21 mouse cellular contexts compared by ENCODE assay signal in genomic region chr6:148363162-148363561, GRCm38 (mm10).
A peak's percentile ranks its signal among the peaks of the same experiment; 100 is the strongest.
DNase-seq lines count a peak whose midpoint lies in the region; ATAC-seq and TF ChIP-seq lines count a peak whose summit lies in the region.
"Had no signal": no experiment of that assay in that cellular context is flagged by ENCODE, and none has a peak within 500 bp of the region (broad histone marks: within the 10 kb centered on the region; RNA-seq: fewer than 3 reads in every experiment).

No protein-coding gene starts in this region.

- no peak for ATAC-seq in heart, embryonic 12.5 days (ENCODE audit: insufficient number of reproducible peaks, low FRiP score)
- ATAC-seq in lung, embryonic 14.5 days (ENCODE audit: insufficient read depth): peak; percentile 59; the same call in 1 of the 2 replicates
- ATAC-seq: forebrain, postnatal 0 days; liver, embryonic 12.5 days had no signal

- H3K27me3 ChIP-seq in heart, embryonic 12.5 days (replicated peaks): no peaks in the 10 kb centered on the region
- H3K27me3 ChIP-seq in kidney, adult 2 months (replicated peaks; ENCODE audit: control insufficient read depth, insufficient read depth, low read length): no peaks in the 10 kb centered on the region
- H3K27me3 ChIP-seq in lung, embryonic 14.5 days (ENCODE audit: insufficient read depth, low read length): no peaks in the 10 kb centered on the region
- H3K27me3 ChIP-seq: embryonic facial prominence, embryonic 12.5 days; heart, embryonic 13.5 days; limb, embryonic 12.5 days; liver, embryonic 12.5 days had no signal

- H3K9ac ChIP-seq in heart, embryonic 12.5 days: no peak overlapping the region
- H3K9ac ChIP-seq in lung, embryonic 14.5 days: no peak overlapping the region
- H3K9ac ChIP-seq: embryonic facial prominence, embryonic 12.5 days; forebrain, postnatal 0 days; heart, embryonic 13.5 days; limb, embryonic 12.5 days; liver, embryonic 12.5 days had no signal

- H3K4me2 ChIP-seq in heart, embryonic 12.5 days: no peak overlapping the region
- H3K4me2 ChIP-seq in lung, embryonic 14.5 days: no peak overlapping the region
- H3K4me2 ChIP-seq: embryonic facial prominence, embryonic 12.5 days; heart, embryonic 13.5 days; limb, embryonic 12.5 days; liver, embryonic 12.5 days had no signal

- 74% methylated on average over 1 of the region's 1 CpGs for WGBS in heart, embryonic 12.5 days
- WGBS in kidney, adult 2 months: 82% methylated on average over 1 of the region's 1 CpGs
- WGBS in lung, embryonic 14.5 days: 54% methylated on average over 1 of the region's 1 CpGs
- 71% methylated on average over 1 of the region's 1 CpGs for WGBS in olfactory bulb, adult 2 months

- peaks cover 11% of the 10 kb centered on the region; the same call in 1 of the 2 replicates for H3K4me1 ChIP-seq in heart, embryonic 12.5 days (replicated peaks)
- H3K4me1 ChIP-seq in kidney, adult 2 months (ENCODE audit: control insufficient read depth, insufficient read depth, low read length): peaks cover 2% of the 10 kb centered on the region; the same call in 1 of the 2 replicates
- H3K4me1 ChIP-seq in lung, embryonic 14.5 days (ENCODE audit: insufficient read depth): no peaks in the 10 kb centered on the region
- peaks cover 7% of the 10 kb centered on the region for H3K4me1 ChIP-seq in olfactory bulb, adult 2 months (ENCODE audit: control insufficient read depth, insufficient read depth, low read length)
- H3K4me1 ChIP-seq: liver, embryonic 12.5 days had no signal

- no peak overlapping the region for H3K27ac ChIP-seq in heart, embryonic 12.5 days (ENCODE audit: poor library complexity, severe bottlenecking)
- peak overlapping the region; percentile 28 for H3K27ac ChIP-seq in kidney, adult 2 months (ENCODE audit: insufficient read depth, low read depth, low read length)
- H3K27ac ChIP-seq in lung, embryonic 14.5 days (ENCODE audit: low read depth): peak overlapping the region; percentile 36; the same call in 1 of the 2 replicates
- peak overlapping the region; percentile 19 for H3K27ac ChIP-seq in olfactory bulb, adult 2 months (ENCODE audit: insufficient read depth, low read depth, low read length)
- H3K27ac ChIP-seq: embryonic facial prominence, embryonic 12.5 days; heart, embryonic 13.5 days; limb, embryonic 12.5 days; liver, embryonic 12.5 days had no signal

- peak; percentile 18 for DNase-seq in heart, adult 11 months
- DNase-seq in kidney, adult 2 months: peak; percentile 59
- DNase-seq in kidney, adult 18-20 months: no peak
- peak; percentile 37 for DNase-seq in lung, embryonic 14.5 days
- no peak for DNase-seq in lung, postnatal 25 days (ENCODE audit: low spot score)
- DNase-seq: adrenal gland, postnatal 10 days; cerebellum, adult 2 months; cerebellum, postnatal 25 days; forebrain, postnatal 0 days; gastrocnemius, postnatal 14 days; heart, adult 18-20 months; lung, adult 18-20 months; lung, postnatal 4 days; thymus, adult 18-20 months; thymus, postnatal 36 days had no signal

- H3K9me3 ChIP-seq in heart, embryonic 12.5 days (replicated peaks): no peaks in the 10 kb centered on the region
- H3K9me3 ChIP-seq in lung, embryonic 14.5 days (ENCODE audit: low read depth, low read length): no peaks in the 10 kb centered on the region
- H3K9me3 ChIP-seq: embryonic facial prominence, embryonic 12.5 days; limb, embryonic 12.5 days; liver, embryonic 12.5 days had no signal

- no peak for TF ChIP-seq POLR2A in kidney, adult 2 months (IDR thresholded peaks at IDR 0.05; ENCODE audit: low read depth, low read length)
- no peak for TF ChIP-seq POLR2A in olfactory bulb, adult 2 months (IDR thresholded peaks at IDR 0.05; ENCODE audit: insufficient read depth, low read depth, low read length)

- TF ChIP-seq CTCF in kidney, adult 2 months (conservative IDR thresholded peaks at IDR 0.05; ENCODE audit: insufficient read depth, insufficient read length, low read depth, low read length): no peak
- no peak for TF ChIP-seq CTCF in lung, embryonic 14.5 days (IDR thresholded peaks at IDR 0.05; ENCODE audit: low read depth)
- TF ChIP-seq CTCF in olfactory bulb, adult 2 months (IDR thresholded peaks at IDR 0.05; ENCODE audit: insufficient read depth, low read depth, low read length): no peak

- no peaks in the 10 kb centered on the region for H3K36me3 ChIP-seq in heart, embryonic 12.5 days
- no peaks in the 10 kb centered on the region for H3K36me3 ChIP-seq in kidney, adult 2 months (ENCODE audit: control insufficient read depth, insufficient read depth, low read length)
- H3K36me3 ChIP-seq in lung, embryonic 14.5 days (ENCODE audit: insufficient read depth): no peaks in the 10 kb centered on the region
- H3K36me3 ChIP-seq: embryonic facial prominence, embryonic 12.5 days; heart, embryonic 13.5 days; limb, embryonic 12.5 days; liver, embryonic 12.5 days had no signal

- no peak overlapping the region for H3K4me3 ChIP-seq in heart, embryonic 12.5 days
- H3K4me3 ChIP-seq in kidney, adult 2 months (ENCODE audit: insufficient read depth, low read depth, low read length): no peak overlapping the region
- H3K4me3 ChIP-seq in lung, embryonic 14.5 days (ENCODE audit: low read depth, low read length): no peak overlapping the region
- no peak overlapping the region for H3K4me3 ChIP-seq in olfactory bulb, adult 2 months (ENCODE audit: insufficient read depth, low read depth, low read length)
- H3K4me3 ChIP-seq: embryonic facial prominence, embryonic 12.5 days; heart, embryonic 13.5 days; limb, embryonic 12.5 days; liver, embryonic 12.5 days had no signal

Comparison
In these comparisons a context has a peak if more than half of its experiments do, and no peak if none do; other contexts are left out.
1. DNase-seq: peak in heart, adult 11 months (single experiment), kidney, adult 2 months (single experiment) and lung, embryonic 14.5 days (single experiment); none in kidney, adult 18-20 months (single experiment) and lung, postnatal 25 days (single experiment).